Mouse (Mus musculus): ENCODE measurements around the gene Mrc2.

The Mrc2 gene

DNA sequence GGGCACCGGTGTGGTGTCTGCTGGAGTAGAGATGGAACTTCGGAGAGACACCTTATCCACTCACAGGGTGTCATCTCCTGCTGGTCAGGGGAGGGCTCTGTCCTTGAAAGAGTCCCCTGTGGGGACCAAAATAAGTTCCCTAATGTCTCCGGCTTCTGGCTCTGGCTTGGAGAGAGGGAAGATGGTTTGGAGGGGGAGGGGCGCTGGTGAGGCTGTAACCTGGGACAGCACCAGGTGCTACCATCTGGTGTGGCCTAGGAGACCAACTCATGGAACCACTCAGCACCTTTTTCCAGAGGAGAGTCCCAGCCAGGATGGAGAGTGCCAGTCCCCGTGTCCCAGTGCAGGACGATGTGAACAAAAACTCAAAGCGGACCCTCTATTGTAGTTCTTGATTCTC, 58.2 kb downstream of the Mrc2 start:
- DNase-seq (ENCODE audit: low spot score in 2 of 2): no peak

DNA sequence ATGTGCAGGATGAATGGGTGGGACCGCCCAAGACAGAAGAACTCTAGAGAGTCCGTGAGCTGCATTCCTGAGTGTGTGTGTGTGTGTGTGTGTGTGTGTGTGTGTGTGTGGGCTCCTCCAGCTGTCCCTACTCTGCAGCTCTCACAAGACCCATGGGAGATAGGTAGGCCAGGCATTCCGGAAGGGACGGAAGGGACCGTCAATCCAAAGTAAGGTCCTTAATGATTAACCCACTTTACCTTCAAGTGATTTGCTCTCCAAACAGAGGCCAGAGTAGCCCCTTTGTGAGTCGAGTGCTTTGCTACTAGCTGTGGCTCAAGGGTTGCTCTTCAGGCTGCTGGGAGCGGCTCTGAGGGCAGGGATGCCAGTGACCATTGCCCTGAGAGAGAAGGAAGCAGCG, 59.7 kb downstream of the Mrc2 start:
- no peak for DNase-seq (ENCODE audit: low spot score in 2 of 2)

DNA sequence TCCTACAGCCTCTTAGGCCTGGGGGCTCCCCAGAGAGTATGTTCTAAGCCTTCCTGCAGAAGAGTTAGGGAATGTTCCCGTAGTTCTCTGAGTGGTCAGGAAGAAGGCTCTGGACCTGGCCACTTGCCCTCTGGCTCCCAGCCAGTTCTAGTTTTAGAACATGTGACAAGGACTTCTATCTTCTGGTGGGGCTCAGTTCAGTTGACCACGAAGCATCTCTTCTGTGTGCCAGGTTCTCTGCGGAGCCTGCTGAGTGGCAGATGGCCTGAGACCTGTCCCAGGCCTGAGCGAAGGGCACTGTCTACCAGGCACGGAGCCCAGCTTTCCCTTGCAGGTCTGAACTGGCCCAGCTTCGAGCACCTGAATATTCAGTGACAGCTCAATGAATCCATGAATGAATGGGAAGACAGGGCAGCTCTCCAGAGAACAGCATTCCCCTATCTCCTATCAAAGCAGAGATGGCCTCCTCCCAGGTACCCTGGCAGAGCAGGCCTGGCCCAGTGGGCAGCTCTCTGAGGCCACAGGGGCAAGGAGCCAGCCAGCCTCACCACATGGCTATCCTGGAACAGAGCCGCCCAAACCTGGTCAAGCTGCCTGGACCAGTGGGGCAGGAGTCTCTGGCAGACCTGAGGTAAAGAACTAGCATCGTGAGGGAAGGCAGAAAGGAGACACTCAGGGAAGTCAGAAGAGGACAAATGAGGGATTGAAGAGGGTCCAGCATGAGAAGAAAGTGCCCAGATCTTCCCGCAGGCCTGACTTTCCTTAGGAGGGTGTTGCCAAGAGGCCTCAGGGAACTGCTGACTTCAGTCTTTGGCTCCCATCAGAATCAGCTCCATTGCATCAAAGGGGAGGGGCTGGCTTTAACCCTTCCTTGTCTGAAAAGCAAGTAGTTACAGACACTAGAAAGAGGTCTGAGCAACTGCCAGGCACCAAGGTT, 60.8 kb downstream of the Mrc2 start:
- DNase-seq (ENCODE audit: low spot score in 2 of 2): no peak

DNA sequence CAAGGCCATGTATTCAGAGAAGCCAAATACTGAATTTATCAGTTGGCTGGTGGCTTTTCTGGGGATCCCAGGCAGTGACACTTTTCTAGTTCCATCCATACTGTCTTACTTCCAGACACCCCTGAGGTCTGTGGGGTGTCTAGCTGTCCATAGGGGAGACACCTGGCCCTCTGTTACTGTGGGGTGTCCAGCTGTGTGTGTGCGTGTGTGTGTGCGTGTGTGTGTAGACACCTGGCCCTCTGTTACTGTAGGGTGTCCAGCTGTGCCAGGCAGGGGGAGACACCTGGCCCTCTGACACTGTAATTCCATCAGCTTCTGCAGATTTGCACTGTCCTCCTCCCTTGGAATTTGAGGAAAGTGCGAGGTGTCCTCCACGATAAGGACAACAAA, 61.4 kb downstream of the Mrc2 start:
- DNase-seq (ENCODE audit: low spot score in 2 of 2): no peak

DNA sequence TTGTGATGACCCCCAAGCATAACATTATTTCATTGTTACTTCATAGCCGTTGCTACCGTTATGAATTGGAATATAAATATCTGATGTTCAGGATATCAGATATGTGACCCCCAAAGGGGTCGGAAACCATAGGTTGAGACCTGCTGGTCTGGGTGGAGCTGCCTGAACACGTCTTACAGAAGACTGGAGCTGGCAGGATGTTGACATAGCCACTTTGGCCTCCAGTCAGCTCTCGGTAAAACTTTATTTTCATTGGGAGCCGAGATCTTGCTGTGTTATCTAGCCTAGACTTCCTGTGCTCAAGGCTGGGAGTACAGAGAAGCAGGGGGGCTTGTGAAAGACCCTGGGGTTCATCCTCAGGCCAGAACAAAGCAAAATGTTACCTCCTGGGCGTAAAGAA, 63.9 kb downstream of the Mrc2 start:
- DNase-seq (ENCODE audit: low spot score in 2 of 2): no peak

DNA sequence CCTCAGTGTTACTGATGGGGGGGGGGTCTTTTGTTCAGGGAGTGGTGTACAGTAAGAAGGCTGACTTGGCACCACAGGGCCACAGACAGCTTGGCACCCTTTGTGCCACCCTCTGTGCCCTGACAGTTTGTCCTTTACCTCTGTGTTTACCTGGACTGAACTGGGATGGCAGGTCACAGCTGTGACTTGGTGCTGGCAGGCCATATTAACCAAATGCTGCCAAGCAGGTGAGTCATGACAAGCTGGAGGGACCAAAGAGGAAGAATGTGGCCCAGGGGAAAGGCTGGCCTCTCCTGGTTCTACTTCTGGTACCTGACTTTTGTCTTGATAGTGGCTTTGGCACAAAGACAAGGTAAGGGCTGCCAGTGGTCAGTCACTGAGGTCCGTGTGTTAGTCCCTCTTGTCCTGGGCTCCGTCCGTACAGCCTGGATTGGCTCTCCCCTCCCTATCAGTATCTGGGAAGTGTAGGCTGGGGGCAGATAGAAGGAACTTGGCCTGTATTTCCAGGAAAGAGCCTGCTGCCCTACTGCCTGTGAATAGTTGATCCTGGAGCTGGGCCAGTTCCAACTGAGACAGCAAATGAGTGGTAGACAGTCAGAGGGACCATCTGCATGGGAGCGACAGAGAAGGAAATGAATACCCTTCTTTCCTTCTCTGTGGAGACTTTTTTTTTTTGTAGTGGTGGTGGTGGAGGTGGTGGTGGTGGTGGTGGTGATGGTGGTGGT, 69.8 kb downstream of the Mrc2 start:
- DNase-seq (ENCODE audit: low spot score in 2 of 2): no peak

DNA sequence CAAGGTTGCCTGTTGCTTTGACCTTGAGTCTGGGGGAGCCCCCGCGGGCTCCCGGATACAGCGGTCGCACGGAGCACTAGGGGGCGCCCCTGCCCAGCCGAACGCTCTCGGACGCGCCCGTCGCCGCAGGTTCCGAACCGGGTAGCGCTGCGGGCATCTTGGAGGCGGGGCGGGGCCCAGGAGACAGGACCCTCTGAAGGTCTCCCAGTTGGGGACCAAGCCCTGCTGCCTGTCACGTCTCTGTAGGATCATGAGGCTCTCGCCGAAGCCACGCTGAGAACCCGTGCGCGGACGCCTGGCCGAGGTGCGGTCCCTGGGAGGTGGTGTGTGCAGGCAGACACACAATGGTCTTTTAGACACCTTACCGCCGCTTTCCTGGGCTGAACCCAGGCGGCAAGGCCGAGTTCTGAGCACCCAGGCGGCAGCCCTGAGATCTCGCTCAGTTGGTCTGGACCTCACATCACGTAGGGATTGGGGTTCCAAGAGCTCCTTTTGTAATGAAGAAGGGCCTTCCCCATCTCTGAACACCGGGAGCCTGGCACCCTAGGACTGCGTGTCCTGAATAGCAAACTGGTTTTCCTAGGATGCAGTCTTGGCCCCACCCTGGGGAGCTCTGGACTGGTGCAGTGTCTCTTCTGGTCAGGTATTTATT, 70.6 kb downstream of the Mrc2 start:
- peak; percentile 81 to 94 for DNase-seq (ENCODE audit: low spot score in 2 of 2)

DNA sequence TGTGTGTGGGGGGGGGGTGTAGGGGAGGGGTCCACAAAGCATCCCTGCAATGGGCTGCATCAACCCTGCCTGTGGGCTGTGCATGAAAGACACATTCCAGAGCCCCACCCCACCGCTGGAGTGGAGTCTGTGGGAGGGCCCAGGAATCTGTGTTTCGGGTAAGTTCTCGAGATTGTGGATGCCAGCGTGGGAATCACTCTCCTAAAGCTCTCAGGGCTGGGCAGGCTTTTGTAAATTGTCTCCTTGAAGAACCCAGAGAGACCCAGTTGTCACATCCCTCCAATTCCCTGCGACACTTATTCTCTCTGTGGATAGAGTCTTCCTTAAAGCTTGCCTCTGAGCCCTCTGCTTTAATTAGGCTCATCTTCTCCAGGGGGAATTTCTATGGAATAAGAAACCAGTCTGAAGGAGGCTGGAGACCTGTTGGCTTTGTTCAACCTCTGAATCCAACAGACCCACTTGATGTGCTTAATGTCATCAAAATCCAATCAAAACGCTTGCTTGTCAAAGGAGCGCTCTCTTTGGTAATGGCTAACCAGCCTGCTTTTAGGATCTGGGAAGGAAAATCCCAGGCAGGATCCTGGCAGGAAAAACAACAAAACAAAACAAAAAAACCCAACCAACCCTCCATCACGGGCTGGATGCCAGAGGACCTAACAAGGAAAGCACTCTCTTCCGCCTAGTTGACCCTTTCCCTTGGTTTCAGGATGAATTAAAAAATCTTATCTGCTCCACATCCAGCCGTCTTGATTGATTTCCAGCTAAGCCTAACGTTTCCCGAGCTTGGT, 71.3 kb downstream of the Mrc2 start:
- no peak for DNase-seq (ENCODE audit: low spot score in 2 of 2)

DNA sequence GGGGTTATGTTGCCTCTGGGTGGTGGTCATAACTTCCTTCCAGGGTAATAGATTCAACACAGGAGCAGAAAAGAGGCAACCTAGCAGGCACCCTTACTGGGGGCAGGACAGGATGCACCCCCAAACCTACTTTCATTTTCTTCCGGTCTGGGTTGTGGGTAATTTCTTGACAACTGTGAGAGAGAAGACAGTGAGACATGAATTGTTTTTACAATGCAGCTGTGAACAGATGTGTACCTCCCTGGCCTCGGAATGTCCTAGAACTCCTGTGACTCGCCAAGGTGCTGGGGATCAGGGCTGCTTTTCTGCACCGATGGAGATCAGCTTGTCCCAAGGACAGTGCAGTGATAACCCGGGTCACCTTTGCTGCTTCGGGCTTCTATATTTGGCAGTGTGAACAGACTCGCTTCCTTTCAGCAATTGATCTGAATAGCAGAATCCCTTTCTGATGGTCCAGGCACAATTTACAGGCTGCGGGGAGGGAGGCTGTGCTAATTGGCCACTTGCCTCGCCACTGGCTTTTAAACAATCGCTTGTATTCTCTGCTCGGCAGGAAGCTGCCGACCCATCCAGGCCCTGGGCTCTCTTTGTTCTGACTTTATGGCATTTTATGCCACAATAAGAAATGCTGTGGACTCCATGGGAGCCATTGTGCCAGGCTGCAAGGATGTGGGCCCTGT, 72.1 kb downstream of the Mrc2 start:
- no peak for DNase-seq (ENCODE audit: low spot score in 2 of 2)

DNA sequence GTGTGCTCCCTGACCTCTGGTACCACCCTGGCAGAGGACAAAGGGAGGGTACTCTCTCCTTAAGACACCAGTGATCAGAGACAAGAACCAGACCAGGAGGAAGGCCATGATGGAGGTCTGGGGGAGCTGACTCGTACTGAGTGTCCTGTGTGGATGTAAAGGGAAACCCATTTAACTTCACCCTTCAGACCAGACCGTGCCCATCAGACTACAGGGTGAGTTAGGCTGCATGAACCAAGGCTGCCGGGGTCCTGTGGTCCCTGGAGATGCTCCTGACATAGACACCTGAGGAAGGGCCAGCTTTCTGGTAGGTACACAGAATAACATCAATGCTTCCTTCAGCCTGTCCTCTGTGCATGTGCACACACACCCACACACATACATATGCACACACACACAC, 73.2 kb downstream of the Mrc2 start:
- peak in 1 of 2 experiments; percentile 72 for DNase-seq (ENCODE audit: low spot score in 2 of 2)

DNA sequence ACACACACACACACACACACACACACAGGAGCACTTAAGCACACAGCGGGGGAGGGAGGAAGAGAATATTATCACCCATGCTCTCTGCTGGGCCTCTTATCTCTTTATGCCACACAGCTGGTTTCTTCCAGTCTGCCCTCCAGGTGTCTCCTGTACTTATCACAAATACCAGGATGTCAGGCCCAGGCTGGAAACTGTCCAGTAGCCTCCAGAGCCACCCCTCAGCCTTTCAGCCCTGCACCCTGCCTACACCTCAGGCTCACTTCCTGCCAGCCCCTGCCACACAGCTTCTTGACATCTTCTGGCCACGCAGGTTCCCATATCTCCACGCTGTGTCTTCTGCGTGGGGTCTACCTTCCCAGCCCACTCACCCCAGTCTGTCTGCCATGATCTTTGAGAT, 73.6 kb downstream of the Mrc2 start:
- DNase-seq (ENCODE audit: low spot score in 2 of 2): peak; percentile 80 to 83

DNA sequence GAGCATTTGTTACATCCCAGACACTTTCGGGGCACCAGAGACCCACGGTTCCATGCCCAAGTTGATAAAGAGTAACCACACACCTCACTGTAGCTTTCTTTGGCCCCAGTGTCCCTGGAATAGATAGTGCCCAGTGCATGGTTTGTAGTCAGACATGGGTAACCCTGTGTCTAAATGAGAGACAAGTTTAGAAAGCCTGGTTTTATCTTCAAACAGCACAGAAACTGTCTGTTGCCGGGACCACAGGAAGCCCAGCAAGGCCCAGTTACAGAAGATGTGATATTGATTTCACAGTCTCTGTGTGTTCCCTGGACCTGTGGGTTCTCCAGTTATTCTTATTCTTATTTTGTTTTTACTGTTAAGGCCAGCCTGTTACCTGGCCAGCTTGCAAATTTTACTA, 74.7 kb downstream of the Mrc2 start:
- no peak for DNase-seq (ENCODE audit: low spot score in 2 of 2)

DNA sequence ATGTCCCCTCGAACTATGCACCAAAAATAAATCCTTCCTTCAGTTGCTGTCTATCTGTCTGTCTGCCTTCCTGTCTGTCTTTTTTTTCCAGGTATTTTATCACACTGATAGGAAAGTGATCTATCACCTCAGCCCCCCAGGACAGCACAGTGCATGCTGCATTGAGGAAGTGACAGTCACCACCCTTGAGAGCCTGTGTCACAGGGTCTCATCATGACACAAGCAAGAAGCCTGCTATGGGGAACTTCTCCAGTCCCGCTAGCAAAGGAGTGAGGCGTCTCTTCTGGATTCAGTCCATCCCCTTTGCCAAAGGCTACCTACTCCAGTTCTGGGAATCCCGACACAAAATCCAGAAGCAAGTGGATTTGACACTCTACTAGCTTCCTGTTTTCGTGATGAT, 76.4 kb downstream of the Mrc2 start:
- no peak for DNase-seq (ENCODE audit: low spot score in 2 of 2)

DNA sequence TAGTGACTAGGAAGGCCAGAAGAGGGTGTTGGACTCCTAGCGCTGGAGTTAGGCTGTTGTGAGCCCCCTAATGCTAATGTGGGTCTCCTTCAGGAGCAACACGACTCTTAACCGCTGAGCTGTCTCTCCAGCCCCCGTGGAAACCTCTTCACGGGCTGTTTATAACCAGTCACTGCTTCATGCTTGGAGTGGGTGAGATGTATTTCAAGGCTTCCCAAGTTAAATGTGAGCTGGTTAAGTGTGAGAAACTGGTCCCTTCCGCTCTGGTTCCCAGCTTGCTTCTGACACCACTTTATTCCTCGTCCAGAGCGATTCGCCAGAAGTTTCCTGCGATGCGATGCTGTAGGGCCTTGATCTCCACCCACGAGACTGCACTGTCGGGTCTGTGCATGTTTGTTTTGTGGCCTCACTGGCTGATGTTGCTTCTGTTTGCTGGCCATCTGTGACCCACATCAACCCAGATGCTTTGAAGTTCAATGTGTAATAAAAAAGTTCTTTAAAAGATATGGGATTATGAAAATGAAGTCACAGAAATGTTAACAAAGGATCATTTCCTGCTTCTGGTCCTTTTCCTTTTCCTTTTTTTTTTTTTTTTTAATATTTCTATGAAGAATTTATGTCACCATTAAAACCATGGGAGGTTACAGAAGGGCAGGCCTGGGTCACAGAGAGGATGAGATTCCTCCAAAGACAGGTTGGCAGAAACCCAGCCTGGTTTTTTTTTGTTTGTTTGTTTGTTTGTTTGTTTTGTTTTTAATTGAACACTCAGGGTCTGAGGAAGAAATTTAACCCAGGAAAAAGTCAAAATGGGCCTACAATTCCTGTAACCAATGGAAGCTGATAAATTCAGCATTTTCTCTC, 77.3 kb downstream of the Mrc2 start:
- no peak for DNase-seq (ENCODE audit: low spot score in 2 of 2)

DNA sequence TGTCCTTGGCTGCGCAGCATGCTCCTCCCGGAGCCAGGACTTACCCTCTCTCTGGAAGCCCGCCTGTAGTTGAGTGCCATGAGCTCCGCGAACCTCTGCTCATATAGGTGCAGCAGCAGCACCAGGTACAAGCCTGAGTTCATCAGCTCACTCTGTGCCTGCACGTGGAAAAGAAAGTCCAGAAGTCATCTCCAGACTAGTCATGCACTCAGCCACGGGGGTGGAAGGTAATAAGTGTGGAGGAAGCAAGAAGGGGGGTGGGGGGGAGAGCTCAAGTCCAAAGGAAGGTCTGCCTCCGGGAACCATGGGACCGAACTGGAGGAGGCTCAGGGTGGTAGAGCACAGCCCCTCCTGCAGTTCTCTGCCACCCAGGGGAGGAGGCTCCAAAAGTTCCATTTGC, 79.4 kb downstream of the Mrc2 start:
- DNase-seq (ENCODE audit: low spot score in 2 of 2): no peak

DNA sequence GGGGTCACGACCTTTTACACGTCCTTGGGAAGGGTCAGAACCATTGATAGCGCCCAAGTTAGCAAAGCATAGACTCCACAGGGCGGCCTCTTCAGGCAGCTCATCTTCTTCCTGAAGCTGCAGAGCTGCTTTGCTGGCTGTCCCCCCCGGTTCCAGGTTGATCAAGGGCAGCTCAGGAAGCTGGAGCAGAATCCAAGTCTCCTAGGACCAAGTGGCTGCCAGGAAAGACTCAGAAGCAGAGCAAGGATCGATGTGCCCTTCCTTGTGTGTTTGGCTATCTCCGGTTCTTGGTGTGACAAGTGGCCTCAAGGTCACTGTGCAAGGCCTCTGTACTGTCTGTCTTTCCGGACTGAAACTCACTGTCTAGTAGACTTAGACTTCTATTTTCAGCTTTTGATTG, 81.4 kb downstream of the Mrc2 start:
- DNase-seq (ENCODE audit: low spot score in 2 of 2): no peak

DNA sequence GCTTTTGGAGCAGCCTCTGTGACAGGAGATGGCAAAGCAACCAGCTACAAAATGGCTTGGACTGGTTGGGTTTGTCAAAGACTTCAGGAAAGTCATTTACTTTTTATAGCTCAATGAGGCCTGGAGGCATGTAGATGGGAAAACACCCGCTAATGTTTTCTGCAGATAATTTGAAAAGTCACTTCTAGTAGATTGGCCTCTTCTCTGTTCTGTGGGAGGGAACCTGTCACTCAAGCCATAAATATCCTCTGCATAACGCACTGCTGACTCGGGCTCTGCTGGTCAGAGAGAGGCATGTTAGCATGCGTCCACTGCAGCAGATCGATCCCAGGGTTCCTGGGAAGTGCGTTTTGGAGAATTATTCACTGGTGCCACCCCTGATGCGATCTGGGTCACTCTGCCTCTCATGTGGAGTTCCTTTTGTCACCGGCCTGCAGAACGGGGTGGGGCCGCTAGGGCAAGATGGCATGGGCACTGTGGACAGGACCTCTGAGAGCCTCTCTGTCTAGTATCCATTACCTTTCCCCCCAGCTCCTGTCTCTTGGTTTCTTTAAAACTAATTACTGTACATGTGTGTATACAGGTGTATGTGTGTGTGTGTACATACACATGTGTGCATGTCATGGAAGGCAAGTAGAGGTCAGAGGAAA, 82.2 kb downstream of the Mrc2 start:
- no peak for DNase-seq (ENCODE audit: low spot score in 2 of 2)

DNA sequence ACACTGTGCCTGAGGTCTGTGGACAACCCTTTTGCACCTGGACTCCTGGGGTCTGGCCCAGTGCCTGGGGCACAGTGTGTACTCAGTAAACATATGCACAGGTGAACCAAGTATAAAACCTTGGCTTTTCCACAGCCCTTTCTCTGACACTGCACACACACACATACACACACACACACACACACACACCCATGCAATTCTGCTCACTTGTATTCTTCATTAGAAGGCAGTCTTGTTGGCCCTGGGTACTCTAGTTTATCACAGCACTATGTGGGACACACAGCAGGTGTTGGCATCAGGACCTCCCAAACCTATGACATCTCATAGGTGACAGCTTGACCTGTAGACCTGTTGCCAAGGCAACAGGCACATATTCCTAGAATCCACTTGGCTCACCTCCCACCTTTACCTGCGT, 83.4 kb downstream of the Mrc2 start:
- DNase-seq (ENCODE audit: low spot score in 2 of 2): no peak

DNA sequence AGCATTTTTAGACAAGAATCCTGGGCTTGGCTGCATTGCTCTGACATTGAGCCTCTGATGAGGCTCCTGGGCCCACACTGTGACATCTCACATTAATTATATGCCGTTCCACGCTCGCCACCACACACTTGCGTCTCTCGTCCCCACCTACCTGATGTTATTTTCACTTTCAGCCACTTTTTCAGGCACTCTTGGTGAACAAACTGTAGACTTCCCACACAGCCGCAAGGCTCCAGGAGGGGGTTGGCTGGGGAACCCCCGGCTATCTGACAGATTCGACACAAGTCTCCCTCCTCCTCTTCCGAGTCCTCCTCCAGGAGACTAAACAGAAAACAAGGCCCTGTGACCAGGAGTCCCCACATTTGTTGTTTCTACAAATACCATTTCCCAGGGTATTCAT, 92.8 kb downstream of the Mrc2 start:
- DNase-seq (ENCODE audit: low spot score in 2 of 2): no peak

DNA sequence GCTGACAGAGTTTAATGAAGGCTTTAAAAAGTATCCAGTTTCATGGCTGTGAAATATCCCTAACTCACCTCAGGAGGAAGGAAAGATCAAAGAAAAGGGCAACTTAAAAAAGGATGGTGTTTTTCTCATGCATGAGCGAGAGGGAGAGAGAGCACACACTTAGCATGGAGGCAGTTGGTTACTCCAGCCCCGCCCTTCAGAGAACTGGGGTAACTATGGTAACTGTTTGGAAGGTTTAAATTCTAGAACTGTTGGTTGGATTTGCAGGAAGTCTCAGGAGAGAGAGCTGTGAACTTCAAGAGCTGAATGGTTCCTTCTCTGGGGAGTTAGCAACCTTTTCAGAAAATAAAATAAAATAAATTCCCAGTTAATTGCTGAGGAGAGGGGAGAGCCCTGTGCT, 96.2 kb downstream of the Mrc2 start:
- no peak for DNase-seq (ENCODE audit: low spot score in 2 of 2)

Measured in spleen, postnatal 4 days (tissue).